Mouse (Mus musculus): ENCODE data around the gene Ssna1.

The Ssna1 gene

DNA sequence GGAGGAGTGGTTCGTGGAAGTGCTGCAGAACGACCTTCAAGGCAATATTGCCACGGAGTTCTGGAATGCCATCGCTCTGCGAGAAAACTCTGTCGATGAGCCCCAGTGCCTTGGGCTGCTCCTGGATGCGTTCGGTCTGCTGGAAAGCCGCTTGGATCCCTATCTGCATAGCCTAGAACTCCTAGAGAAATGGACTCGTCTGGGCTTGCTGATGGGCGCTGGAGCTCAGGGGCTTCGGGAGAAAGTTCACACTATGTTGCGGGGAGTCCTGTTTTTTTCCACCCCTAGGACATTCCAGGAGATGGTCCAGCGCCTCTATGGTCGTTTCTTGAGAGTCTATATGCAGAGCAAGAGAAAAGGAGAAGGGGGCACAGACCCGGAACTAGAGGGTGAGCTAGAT is 772 bp upstream of the Ssna1 start:
- CTCF ChIA-PET: interaction anchor here in 3 of 4 experiments (0.5 to 2.5 kb wide), 13 partner anchors 8 to 129 kb away, joined by 3 to 11 read pairs (median 4); partner anchors contain the start of genes Nrarp (in 1 of the 3) and Tmem203 (in 1 of the 3)
- POLR2A ChIA-PET: interaction anchor here (0.6 to 75.9 kb wide), 38 partner anchors 9 to 353 kb away, joined by 3 to 2347 read pairs (median 4); partner anchors contain the start of genes Tprn (in 4 of the 4), Tubb4b (in 3 of the 4), Fam166a (in 2 of the 4) and Lrrc26 (in 2 of the 4)

DNA sequence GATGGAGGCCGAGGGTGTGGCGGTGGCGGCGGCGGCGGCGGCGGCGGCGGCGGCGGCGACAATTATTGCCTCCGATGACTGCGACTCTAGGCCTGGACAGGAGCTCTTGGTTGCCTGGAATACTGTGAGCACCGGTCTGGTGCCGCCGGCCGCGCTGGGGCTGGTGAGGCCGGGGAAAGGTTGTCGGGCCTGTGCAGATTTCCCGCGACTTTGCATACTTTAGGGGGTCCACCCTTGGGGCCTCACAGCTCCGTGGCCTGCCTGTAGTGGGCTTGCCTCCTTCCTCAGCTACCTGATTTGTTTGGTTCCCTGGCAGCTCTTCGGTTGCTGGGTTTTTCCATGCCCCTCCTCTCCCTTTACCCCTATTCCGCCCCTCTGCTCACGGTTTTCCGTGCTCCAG is 277 bp upstream of the Ssna1 start:
- CTCF ChIA-PET: interaction anchor here (0.7 to 2.5 kb wide), 24 partner anchors 9 to 274 kb away, joined by 3 to 11 read pairs (median 3); partner anchors contain the start of genes Nrarp (in 1 of the 4) and Traf2 (in 1 of the 4)
- POLR2A ChIA-PET: interaction anchor here (0.6 to 75.9 kb wide), 63 partner anchors 9 to 353 kb away, joined by 3 to 2347 read pairs (median 4); partner anchors contain the start of genes Tprn (in 4 of the 4), Lrrc26 (in 3 of the 4), Man1b1 (in 3 of the 4) and Tubb4b (in 3 of the 4)

DNA sequence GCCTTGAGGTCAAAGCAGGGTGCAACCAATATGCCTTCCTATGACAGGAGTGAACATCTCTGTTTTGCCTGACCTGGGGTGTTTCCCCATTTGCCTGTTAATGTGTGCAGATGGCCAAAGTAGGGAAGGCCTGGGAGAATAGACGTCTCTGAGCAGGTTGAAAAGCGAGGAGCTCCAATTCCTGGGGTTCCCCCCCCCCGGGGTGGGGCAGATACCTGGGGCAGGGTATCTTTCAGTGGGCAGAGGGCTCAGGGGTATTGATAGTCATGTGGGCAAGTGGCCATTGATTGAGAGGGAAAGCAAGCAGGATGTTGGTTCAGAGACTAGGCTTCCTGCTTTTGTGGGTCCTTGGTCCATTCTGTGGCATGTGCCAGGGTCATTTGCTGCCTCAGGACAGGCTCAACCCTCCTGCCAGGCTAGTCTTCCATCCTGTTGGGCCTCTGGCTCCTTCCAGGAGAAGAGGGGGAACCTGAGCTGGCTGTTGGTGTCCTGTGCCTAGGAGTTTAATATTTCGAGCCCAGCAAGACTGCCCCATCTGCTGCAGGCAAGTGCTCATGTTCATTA is 4.4 kb downstream of the Ssna1 start:
- POLR2A ChIA-PET: interaction anchor here in 3 of 4 experiments (0.6 to 75.9 kb wide), 24 partner anchors 11 to 292 kb away, joined by 3 to 2347 read pairs (median 4); partner anchors contain the start of genes Tubb4b (in 3 of the 3), Fam166a (in 2 of the 3), Nelfb (in 2 of the 3) and Rnf224 (in 2 of the 3)

DNA sequence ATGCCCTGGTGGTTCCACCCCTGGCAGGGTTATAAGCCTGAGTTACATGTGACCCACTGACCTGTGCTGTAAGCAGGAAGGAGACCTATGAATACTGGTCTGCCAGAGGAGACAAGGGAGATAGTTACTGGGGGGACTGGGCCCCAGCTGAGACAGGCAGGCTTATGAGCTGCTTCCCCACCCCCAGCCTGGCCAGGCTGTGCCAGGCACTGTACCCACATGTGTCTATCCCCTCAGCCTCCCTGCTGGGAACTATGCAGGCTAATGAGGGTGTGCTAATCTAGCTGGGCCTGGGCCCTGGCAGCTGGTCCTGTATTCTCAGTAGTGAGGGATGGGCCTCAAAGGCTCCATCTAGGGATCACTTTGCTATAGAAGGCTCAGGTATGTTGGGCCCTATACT is 5.0 kb downstream of the Ssna1 start:
- POLR2A ChIA-PET: interaction anchor here in 3 of 4 experiments (0.6 to 75.9 kb wide), 27 partner anchors 11 to 318 kb away, joined by 3 to 2347 read pairs (median 4); partner anchors contain the start of genes Tor4a (in 3 of the 3), Tubb4b (in 3 of the 3), Fam166a (in 2 of the 3) and Nelfb (in 2 of the 3)

More for the DNA sequence above, 4.4 kb downstream of the Ssna1 start:
- CTCF ChIA-PET: interaction anchor here in 3 of 4 experiments (0.5 to 5.0 kb wide), 6 partner anchors 11 to 134 kb away, joined by 3 to 16 read pairs (median 3); no protein-coding TSS in a partner anchor

DNA sequence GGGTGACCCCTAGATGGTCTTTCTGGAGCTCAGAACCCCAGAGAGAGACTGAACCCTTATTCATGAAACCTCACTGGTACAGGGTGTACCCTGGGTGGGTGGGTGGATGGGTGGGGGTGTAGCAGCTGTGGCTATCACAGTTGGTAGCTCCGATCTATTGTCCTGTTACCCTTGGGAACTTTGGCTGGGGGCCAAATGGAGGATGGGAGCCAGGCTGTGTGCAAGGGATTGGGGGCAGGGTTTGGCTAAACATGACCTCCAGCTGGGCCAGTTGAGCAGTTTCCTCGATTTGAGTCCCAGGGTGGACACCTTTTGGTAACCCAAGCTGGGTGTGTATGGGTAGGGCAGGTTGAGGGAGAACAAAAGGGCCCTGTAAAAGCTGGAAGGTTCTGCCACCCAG is 5.5 kb downstream of the Ssna1 start:
- POLR2A ChIA-PET: interaction anchor here (0.5 to 75.9 kb wide), 30 partner anchors 11 to 1404 kb away, joined by 3 to 2347 read pairs (median 4); partner anchors contain the start of genes Tor4a (in 3 of the 4), Tubb4b (in 3 of the 4), Fam166a (in 2 of the 4) and Nelfb (in 2 of the 4)
- CTCF ChIA-PET: interaction anchor here in 2 of 4 experiments (1.4 to 5.0 kb wide), 3 partner anchors 13 to 314 kb away, joined by 3 to 16 read pairs (median 4); partner anchors contain the start of gene Ajm1 (in 1 of the 2)

More for the DNA sequence above, 5.0 kb downstream of the Ssna1 start:
- CTCF ChIA-PET: interaction anchor here in 3 of 4 experiments (0.5 to 5.0 kb wide), 5 partner anchors 12 to 314 kb away, joined by 3 to 16 read pairs (median 3); partner anchors contain the start of gene Ajm1 (in 1 of the 3)

DNA sequence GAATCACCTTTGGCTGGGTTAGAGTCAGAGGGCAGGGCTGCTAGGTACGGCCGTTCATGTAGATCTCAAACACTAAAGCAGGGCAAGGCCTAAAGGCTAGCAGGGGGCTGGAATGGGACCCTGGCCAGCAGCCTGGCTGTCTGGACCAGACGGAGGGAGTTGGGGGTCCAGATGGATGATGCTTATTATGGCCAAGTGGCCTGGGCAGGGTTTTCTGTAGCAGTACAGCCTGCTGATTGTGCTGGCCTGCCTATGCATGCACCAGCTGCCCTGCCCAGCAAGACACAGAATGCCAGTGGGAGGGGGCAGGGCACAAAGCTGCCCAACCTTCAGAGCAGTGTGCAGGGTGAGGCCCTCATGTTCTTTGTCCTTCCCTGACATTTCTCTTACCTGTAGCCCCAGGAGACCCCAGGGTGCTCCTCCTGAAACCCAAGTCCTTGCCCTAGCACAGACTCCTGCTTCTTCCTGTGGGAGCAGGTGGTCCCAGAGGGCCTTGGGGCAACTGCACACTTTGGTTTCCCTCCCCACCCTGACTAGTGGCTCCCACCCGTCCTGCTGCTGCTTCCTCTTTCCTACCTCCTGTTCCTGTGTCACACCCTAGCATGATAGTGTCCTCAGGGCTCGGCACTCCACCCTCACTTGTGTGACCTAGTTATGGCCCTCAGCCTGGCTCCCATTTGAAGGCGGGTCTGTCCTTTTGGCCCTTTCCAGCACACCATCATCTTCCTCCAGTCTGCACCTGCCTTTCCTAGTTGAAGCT is 6.2 kb downstream of the Ssna1 start:
- ChIA-PET POLR2A (interaction anchor here (0.5 to 75.9 kb wide), 29 partner anchors 10 to 1403 kb away, joined by 3 to 2347 read pairs (median 4); partner anchors contain the start of genes Cysrt1 (in 2 of the 4), Fam166a (in 2 of the 4), Nelfb (in 2 of the 4) and Rnf208 (in 2 of the 4)), CTCF (interaction anchor here (0.6 to 5.0 kb wide), 8 partner anchors 13 to 315 kb away, joined by 3 to 16 read pairs (median 4); partner anchors contain the start of gene Ajm1 (in 1 of the 4))

- POLR2A ChIA-PET: interaction anchor here in 3 of 4 experiments (0.7 to 75.9 kb wide), 11 partner anchors 9 to 98 kb away, joined by 3 to 2347 read pairs (median 3); partner anchors contain the start of genes Cysrt1 (in 2 of the 3), Fam166a (in 2 of the 3), Nelfb (in 2 of the 3) and Rnf208 (in 2 of the 3)
- CTCF ChIA-PET: interaction anchor here in 2 of 4 experiments (0.6 to 1.0 kb wide), 4 partner anchors 14 to 68 kb away, joined by 3 to 12 read pairs (median 4); no protein-coding TSS in a partner anchor
These were observed 7.4 kb downstream of the Ssna1 start for GRCm38 (mm10) chr2:25264851-25265250.

DNA sequence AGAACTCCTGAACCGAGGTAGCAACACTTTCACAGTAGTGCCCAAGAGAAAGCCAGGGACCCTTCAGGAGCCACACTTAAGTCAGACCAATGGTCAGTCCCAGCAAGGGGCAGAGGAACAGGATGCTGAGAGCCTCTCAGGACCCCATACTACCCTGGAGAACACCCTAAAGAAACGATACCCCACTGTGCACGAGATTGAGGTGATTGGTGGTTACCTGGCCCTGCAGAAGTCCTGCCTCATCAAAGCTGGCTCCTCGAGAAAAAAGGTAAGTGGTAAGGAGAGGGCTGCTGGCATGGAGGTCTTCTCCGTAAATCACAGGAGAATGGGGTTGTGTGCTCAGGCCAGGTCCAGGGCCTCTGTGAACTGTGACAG is 8.0 kb downstream of the Ssna1 start:
- POLR2A ChIA-PET: interaction anchor here in 3 of 4 experiments (0.9 to 75.9 kb wide), 6 partner anchors 8 to 68 kb away, joined by 3 to 2347 read pairs (median 12); partner anchors contain the start of genes Fam166a (in 2 of the 3), Nelfb (in 2 of the 3), Rnf224 (in 2 of the 3) and Slc34a3 (in 2 of the 3)

DNA sequence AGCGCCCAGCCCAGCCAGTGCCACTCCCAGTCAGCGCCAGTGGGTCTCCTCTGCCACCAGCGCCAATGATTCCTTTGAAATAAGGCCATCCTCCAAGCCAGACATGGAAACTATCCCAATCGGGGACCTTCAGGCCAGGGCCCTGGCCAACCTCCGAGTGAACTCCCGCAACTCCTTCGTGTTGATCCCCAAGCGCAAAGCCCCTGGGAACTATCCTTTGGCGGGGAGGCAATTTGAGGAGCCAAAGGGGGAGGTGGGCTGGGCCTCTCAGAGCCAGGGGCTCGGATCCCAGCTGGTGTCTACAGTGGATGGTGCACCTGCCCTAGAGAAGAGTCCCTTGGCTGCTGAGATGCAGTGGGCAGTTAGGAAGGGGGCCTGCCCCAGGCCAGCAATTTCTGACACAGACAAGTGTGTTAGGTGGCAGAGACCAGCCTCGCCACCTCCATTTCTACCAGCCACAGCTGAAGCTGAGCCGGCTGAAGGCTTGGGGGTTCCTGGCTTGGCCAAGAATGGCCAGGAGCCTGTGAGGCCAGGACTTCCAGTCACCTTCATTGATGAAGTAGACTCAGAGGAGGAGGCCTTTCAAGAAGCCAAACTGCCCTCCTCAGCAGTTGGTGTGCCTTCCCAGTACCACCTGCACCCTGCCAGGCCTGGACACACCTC is 8.5 kb downstream of the Ssna1 start:
- ChIA-PET CTCF (interaction anchor here in 2 of 4 experiments (1.1 to 1.9 kb wide), 3 partner anchors 8 to 83 kb away, joined by 3 to 10 read pairs (median 9); partner anchors contain the start of genes Anapc2 (in 1 of the 2), Nrarp (in 1 of the 2) and Ssna1 (in 1 of the 2)), POLR2A (interaction anchor here in 3 of 4 experiments (1.2 to 75.9 kb wide), 13 partner anchors 8 to 294 kb away, joined by 3 to 2347 read pairs (median 7); partner anchors contain the start of genes Anapc2 (in 2 of the 3), Fam166a (in 2 of the 3), Nelfb (in 2 of the 3) and Rnf224 (in 2 of the 3))

More for the DNA sequence above, 8.0 kb downstream of the Ssna1 start:
- CTCF ChIA-PET: no interaction called here

DNA sequence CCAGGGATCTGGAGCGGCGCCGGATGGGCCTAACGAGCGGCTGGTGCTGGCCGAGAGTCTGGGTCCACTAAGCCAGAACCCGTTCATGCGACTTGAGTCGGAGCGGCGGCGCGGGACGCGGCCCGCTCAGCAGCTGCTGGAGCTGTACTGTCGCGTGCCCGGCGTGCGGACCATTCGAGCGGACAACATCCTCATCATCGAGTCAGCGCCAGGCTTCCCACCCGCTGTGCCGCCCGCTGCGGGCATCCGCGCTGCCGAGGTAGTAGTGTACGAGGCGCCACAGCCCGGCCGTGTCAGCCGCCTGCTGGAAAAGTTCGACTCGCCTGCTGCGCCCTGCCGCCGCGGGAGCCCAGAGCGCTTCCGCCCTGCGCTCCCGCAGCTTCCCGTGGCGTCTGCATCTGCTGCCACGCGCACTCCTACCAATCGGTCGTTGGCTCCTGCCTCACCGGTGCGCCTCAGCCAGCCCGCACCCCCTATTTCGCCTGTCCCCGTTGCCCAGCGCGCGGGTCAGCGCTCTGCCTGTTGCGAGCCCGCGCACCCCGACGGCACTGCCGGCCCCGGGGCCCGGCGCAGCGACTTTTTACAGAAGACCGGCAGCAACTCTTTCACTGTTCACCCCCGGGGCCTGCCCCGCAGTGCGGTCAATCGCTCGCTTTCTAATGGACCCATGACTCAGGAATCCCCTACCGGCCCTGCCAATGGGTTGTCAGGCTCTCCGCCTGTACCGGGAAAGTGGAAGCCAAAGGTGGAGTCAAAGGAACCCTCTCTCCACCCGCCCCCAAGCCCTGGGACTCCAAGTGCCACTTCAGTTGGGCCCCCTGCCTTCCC is 9.2 kb downstream of the Ssna1 start:
- POLR2A ChIA-PET: interaction anchor here (0.7 to 75.9 kb wide), 52 partner anchors 9 to 885 kb away, joined by 3 to 2347 read pairs (median 4); partner anchors contain the start of genes Anapc2 (in 4 of the 4), Ssna1 (in 4 of the 4), Nrarp (in 3 of the 4) and Cysrt1 (in 2 of the 4)
- CTCF ChIA-PET: interaction anchor here in 3 of 4 experiments (0.7 to 1.9 kb wide), 18 partner anchors 9 to 328 kb away, joined by 3 to 10 read pairs (median 4); partner anchors contain the start of genes Abca2 (in 1 of the 3), Anapc2 (in 1 of the 3), Arrdc1 (in 1 of the 3) and Lrrc26 (in 1 of the 3)

- ChIA-PET CTCF (interaction anchor here in 3 of 4 experiments (0.6 to 1.9 kb wide), 24 partner anchors 9 to 812 kb away, joined by 3 to 10 read pairs (median 4); partner anchors contain the start of genes Abca2 (in 1 of the 3), Anapc2 (in 1 of the 3), Arrdc1 (in 1 of the 3) and Lrrc26 (in 1 of the 3)), POLR2A (interaction anchor here (0.6 to 75.9 kb wide), 57 partner anchors 8 to 884 kb away, joined by 3 to 2347 read pairs (median 4); partner anchors contain the start of genes Anapc2 (in 4 of the 4), Ssna1 (in 4 of the 4), Nrarp (in 3 of the 4) and Cysrt1 (in 2 of the 4))
These were observed 9.9 kb downstream of the Ssna1 start, which contains the start of gene Tprn for GRCm38 (mm10) chr2:25262291-25262767. Gene Tprn (plus strand): TSS chr2:25262618.

DNA sequence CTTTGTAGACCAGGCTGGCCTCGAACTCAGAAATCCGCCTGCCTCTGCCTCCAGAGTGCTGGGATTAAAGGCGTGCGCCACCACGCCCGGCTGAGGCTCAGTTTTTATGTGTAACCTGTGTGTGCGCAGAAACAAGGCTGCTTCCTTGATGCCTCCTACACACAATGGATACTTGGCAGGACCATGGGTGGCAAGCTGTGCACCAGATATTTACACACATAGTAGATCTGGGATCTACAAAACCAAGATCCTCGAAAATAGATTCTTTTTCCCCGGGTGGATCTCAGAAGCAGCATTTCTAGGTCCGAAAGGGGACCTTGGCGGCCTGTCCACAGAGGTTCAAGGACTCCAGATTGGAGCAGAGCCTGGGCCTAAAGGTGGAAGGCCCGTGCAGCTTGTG is 10.4 kb downstream of the Ssna1 start:
- POLR2A ChIA-PET: interaction anchor here (0.6 to 75.9 kb wide), 47 partner anchors 8 to 884 kb away, joined by 3 to 2347 read pairs (median 4); partner anchors contain the start of genes Anapc2 (in 4 of the 4), Ssna1 (in 4 of the 4), Nrarp (in 3 of the 4) and Fam166a (in 2 of the 4)
- CTCF ChIA-PET: interaction anchor here in 3 of 4 experiments (0.6 to 1.9 kb wide), 21 partner anchors 10 to 812 kb away, joined by 3 to 10 read pairs (median 4); partner anchors contain the start of genes Abca2 (in 1 of the 3), Anapc2 (in 1 of the 3), Arrdc1 (in 1 of the 3) and Lrrc26 (in 1 of the 3)

GRCm38 (mm10) chr2:25258887-25259286 is 13.4 kb downstream of the Ssna1 start:
- ChIA-PET POLR2A (interaction anchor here in 3 of 4 experiments (0.7 to 75.9 kb wide), 5 partner anchors 13 to 197 kb away, joined by 3 to 2347 read pairs (median 4); partner anchors contain the start of genes Fam166a (in 2 of the 3), Nelfb (in 2 of the 3), Rnf224 (in 2 of the 3) and Slc34a3 (in 2 of the 3)), CTCF (interaction anchor here in 1 of 4 experiments (1.0 kb wide), 1 partner anchor 60 kb away, joined by 3 read pairs; the partner anchor contains the start of gene Grin1)

- CTCF ChIA-PET: interaction anchor here in 2 of 4 experiments (1.0 to 3.5 kb wide), 5 partner anchors 14 to 65 kb away, joined by 3 to 23 read pairs (median 5); no protein-coding TSS in a partner anchor
- POLR2A ChIA-PET: interaction anchor here in 2 of 4 experiments (1.1 to 75.9 kb wide), 5 partner anchors 13 to 63 kb away, joined by 3 to 2347 read pairs (median 25); partner anchors contain the start of genes Fam166a (in 2 of the 2), Nelfb (in 2 of the 2), Rnf224 (in 2 of the 2) and Slc34a3 (in 2 of the 2)
These were observed 15.0 kb downstream of the Ssna1 start for GRCm38 (mm10) chr2:25257250-25257649.

All from embryonic stem cell, embryonic (primary cell).